Mouse (Mus musculus): ENCODE data around the gene Saysd1.

- no peak for TF ChIP-seq NRF1 (IDR thresholded peaks at IDR 0.05; ENCODE audit: low read depth, low read length)
- TF ChIP-seq CTCF (conservative IDR thresholded peaks at IDR 0.05 in 1 of 2, IDR thresholded peaks at IDR 0.05 in 1 of 2; ENCODE audit: low read depth in 2 of 2, low read length in 2 of 2) = no peak
- no peak for TF ChIP-seq USF2 (conservative IDR thresholded peaks at IDR 0.05; ENCODE audit: low read depth, low read length)
- no peak for TF ChIP-seq SIN3A (IDR thresholded peaks at IDR 0.05; ENCODE audit: low read length)
- no peak for TF ChIP-seq RAD21 (IDR thresholded peaks at IDR 0.05; ENCODE audit: low read depth, low read length)
- no peak for TF ChIP-seq POLR2A (IDR thresholded peaks at IDR 0.05; ENCODE audit: low read depth, low read length)
- TF ChIP-seq USF1 (IDR thresholded peaks at IDR 0.05; ENCODE audit: low read depth, low read length) = no peak
- TF ChIP-seq HCFC1 (IDR thresholded peaks at IDR 0.05; ENCODE audit: low read depth, low read length) = no peak
- no peak for TF ChIP-seq BHLHE40 (IDR thresholded peaks at IDR 0.05; ENCODE audit: low read depth, low read length)
- no peak for TF ChIP-seq MAFK (IDR thresholded peaks at IDR 0.05; ENCODE audit: insufficient replicate concordance, low read length)
- TF ChIP-seq KAT2A (IDR thresholded peaks at IDR 0.05; ENCODE audit: insufficient replicate concordance, low read length) = no peak
- no peak for TF ChIP-seq ZKSCAN1 (IDR thresholded peaks at IDR 0.05; ENCODE audit: borderline replicate concordance, low read depth, low read length)
- no peak for TF ChIP-seq MYC (IDR thresholded peaks at IDR 0.05; ENCODE audit: low read depth, low read length)
- TF ChIP-seq ELF1 (IDR thresholded peaks at IDR 0.05; ENCODE audit: low read depth, low read length) = no peak
Measured at GRCm38 (mm10) chr14:20029606-20030005, 108.7 kb downstream of the Saysd1 start.

Measured in CH12.LX (cell line).